Mouse (Mus musculus) bone marrow macrophage, adult 2 months (primary cell): Measurements from ENCODE around the gene Manbal. TPM values are rescaled to one million over a fixed set of nuclear protein-coding genes. Genes with fewer than 3 reads are reported as not detected.

ENCODE experiments used
- H3K27ac ChIP-seq: 2 replicates; pipeline ENCODE4 v1.5.1; 2012; ENCODE audit warnings: low read depth, low read length; ENCODE audit not compliant: insufficient read depth
- H3K4me1 ChIP-seq: 2 replicates; pipeline ENCODE4 v1.6.1; 2012; ENCODE audit warnings: low read length; ENCODE audit not compliant: control insufficient read depth, insufficient read depth
- H3K4me3 ChIP-seq: 2 replicates; pipeline ENCODE4 v1.5.1; 2012; ENCODE audit warnings: mild to moderate bottlenecking, low read length, moderate library complexity; ENCODE audit not compliant: insufficient read depth
- CTCF ChIP-seq: IDR thresholded peaks from 2 replicates; pipeline ENCODE4 v1.5.1; 2012; ENCODE audit warnings: low read depth, mild to moderate bottlenecking, low read length, moderate library complexity
- POLR2A ChIP-seq: IDR thresholded peaks from 2 replicates; pipeline ENCODE4 v1.6.1; 2012; ENCODE audit warnings: mild to moderate bottlenecking, low read depth, low read length, borderline replicate concordance
- polyA plus RNA-seq: library from polyadenylated mRNA; stranded (reverse); fragments of >200 nt; gene quantifications from 2 replicates; pipeline ENCODE4 v1.2.4, GENCODE M21; 2012; ENCODE audit not compliant: missing spikeins, insufficient read depth, insufficient read length

Gene Manbal
- polyA plus RNA-seq, 1 experiment = 32.7 TPM

DNA sequence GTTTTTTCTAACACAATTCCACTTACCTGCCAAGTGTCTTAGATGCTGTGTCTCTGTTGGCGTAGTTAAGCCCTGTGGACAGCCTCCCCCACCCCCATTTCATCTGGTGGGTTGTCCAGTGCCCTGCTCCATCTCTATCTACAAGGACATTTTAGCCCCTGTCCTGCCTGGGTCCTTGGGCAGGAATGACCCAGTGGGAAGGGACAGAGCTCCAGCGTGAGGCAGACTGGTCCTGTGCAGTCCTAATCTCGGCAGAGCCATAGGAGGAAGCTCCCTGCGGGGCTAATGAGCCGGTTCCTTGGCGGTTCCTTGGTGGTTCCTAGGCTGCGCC is 22.2 kb downstream of the Manbal start:
- H3K27ac ChIP-seq = no peak overlapping the region
- H3K4me3 ChIP-seq = no peak overlapping the region
- TF ChIP-seq POLR2A (no peak), CTCF (no peak)
- H3K4me1 ChIP-seq = no peaks in the 10 kb centered on the region

DNA sequence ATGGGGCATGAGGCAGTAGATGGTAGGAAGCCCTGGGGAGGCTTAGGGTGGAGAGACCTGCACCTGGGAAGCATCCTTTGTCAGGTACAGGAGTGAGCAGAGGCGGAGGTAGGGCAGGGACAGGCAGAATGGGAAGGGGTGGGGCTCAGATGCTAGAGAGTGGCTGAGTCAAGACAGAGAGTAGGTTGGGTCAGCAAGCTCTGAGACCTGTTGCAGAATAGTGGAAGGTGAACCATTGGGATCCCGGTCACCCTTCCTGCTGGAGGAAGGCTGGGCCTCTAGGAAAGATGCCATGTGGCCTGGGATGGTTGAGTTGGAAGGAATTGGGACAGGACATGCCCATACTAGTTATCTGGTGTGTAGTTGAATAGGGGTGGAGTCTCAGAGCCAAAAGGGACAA is 24.9 kb downstream of the Manbal start:
- TF ChIP-seq CTCF (no peak), POLR2A (no peak)
- H3K27ac ChIP-seq = no peak overlapping the region
- H3K4me3 ChIP-seq = no peak overlapping the region
- H3K4me1 ChIP-seq = peaks cover 9% of the 10 kb centered on the region

- TF ChIP-seq POLR2A (no peak), CTCF (no peak)
- Histone ChIP-seq H3K4me3 (no peak overlapping the region), H3K4me1 (peaks cover 9% of the 10 kb centered on the region), H3K27ac (no peak overlapping the region)
Observed at GRCm38 (mm10) chr2:157393549-157393948, 26.2 kb downstream of the Manbal start.

- no peak for TF ChIP-seq POLR2A
Observed at GRCm38 (mm10) chr2:157394868-157395267, 27.5 kb downstream of the Manbal start.

GRCm38 (mm10) chr2:157395371-157395770 is 28.0 kb downstream of the Manbal start:
- Histone ChIP-seq H3K4me3 (no peak overlapping the region), H3K27ac (no peak overlapping the region), H3K4me1 (peaks cover 14% of the 10 kb centered on the region)
- TF ChIP-seq CTCF (no peak), POLR2A (no peak)

More at GRCm38 (mm10) chr2:157394868-157395267, 27.5 kb downstream of the Manbal start:
- no peak overlapping the region for H3K4me3 ChIP-seq
- no peak overlapping the region for H3K27ac ChIP-seq
- H3K4me1 ChIP-seq = peaks cover 14% of the 10 kb centered on the region

- no peak overlapping the region for H3K4me3 ChIP-seq
- TF ChIP-seq CTCF (no peak), POLR2A (no peak)
- H3K27ac ChIP-seq = no peak overlapping the region
- peaks cover 14% of the 10 kb centered on the region for H3K4me1 ChIP-seq
Observed at GRCm38 (mm10) chr2:157395960-157396359, 28.6 kb downstream of the Manbal start.

GRCm38 (mm10) chr2:157397376-157397775 is 30.0 kb downstream of the Manbal start:
- Histone ChIP-seq H3K4me1 (peaks cover 14% of the 10 kb centered on the region), H3K4me3 (no peak overlapping the region), H3K27ac (no peak overlapping the region)
- TF ChIP-seq POLR2A (no peak), CTCF (no peak)

GRCm38 (mm10) chr2:157398539-157398938 is 31.1 kb downstream of the Manbal start:
- TF ChIP-seq CTCF (no peak), POLR2A (no peak)
- H3K27ac ChIP-seq = no peak overlapping the region
- H3K4me1 ChIP-seq = peaks cover 22% of the 10 kb centered on the region
- H3K4me3 ChIP-seq = no peak overlapping the region

DNA sequence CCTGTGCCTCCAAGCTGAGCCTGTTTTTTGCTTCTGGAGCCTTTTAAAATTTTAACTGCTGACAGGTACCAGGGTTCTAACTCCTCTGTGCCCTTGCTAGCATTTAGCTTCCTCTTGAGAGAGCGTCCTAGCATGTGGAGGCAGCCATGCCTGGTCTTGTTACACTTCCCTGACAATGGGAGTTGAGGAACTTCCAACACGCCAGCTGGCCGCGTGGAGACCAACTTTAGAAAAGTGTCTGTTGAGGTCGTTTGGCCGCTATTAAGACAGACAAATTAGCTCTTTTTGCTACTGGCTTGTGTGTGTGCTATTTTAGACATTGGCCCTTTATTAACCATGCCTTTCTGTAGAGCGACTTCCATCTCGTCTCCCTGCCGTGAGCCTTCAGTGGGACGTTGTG is 32.4 kb downstream of the Manbal start:
- H3K4me1 ChIP-seq = peaks cover 22% of the 10 kb centered on the region
- H3K27ac ChIP-seq = no peak overlapping the region
- no peak for TF ChIP-seq POLR2A
- TF ChIP-seq CTCF = no peak
- H3K4me3 ChIP-seq = no peak overlapping the region

GRCm38 (mm10) chr2:157400491-157400890 is 33.1 kb downstream of the Manbal start:
- no peak for TF ChIP-seq POLR2A
- peaks cover 23% of the 10 kb centered on the region for H3K4me1 ChIP-seq
- no peak overlapping the region for H3K27ac ChIP-seq
- H3K4me3 ChIP-seq = no peak overlapping the region

GRCm38 (mm10) chr2:157401261-157401660 is 33.9 kb downstream of the Manbal start:
- TF ChIP-seq CTCF (no peak), POLR2A (no peak)
- Histone ChIP-seq H3K27ac (no peak overlapping the region), H3K4me3 (no peak overlapping the region), H3K4me1 (peaks cover 20% of the 10 kb centered on the region)
